Mouse (Mus musculus) MEL (cell line): ENCODE data around the gene Epb41. TPM values are rescaled to one million over a fixed set of nuclear protein-coding genes. Genes with fewer than 3 reads are reported as not detected.

Experiments
- DNase-seq: peaks from one replicate; pipeline ENCODE4 v3.0.0; 2011; ENCODE audit warnings: low read depth, low spot score
- H3K27ac ChIP-seq: 2 replicates; pipeline ENCODE4 v1.5.1; 2012; ENCODE audit warnings: low read depth, mild to moderate bottlenecking, control low read depth, low read length, moderate library complexity; ENCODE audit not compliant: control insufficient read depth
- H3K27me3 ChIP-seq, 2 experiments: fragments of 150-350 bp in 1 of 2; sonication (generic) in 1 of 2; 2 replicates each; pipeline ENCODE4 v1.6.1; 2012; ENCODE audit warnings: low read length in 2 of 2, mild to moderate bottlenecking in 2 of 2, improper control_type of control experiment in 1 of 2, moderate library complexity in 1 of 2; ENCODE audit not compliant: insufficient read depth in 2 of 2, control insufficient read depth in 1 of 2
- H3K36me3 ChIP-seq, 2 experiments: 2 replicates each; pipeline ENCODE4 v1.6.1; 2012 to 2014; ENCODE audit warnings: low read length in 2 of 2, improper control_type of control experiment in 1 of 2, inconsistent platforms in 1 of 2, mild to moderate bottlenecking in 1 of 2; ENCODE audit not compliant: insufficient read depth in 2 of 2, control insufficient read depth in 1 of 2
- H3K4me1 ChIP-seq, 2 experiments: fragments of 150-350 bp in 1 of 2; sonication (generic) in 1 of 2; 2 replicates each; pipeline ENCODE4 v1.6.1; 2012; ENCODE audit warnings: low read length in 2 of 2, improper control_type of control experiment in 1 of 2, mild to moderate bottlenecking in 1 of 2; ENCODE audit not compliant: insufficient read depth in 2 of 2, control insufficient read depth in 1 of 2
- H3K4me3 ChIP-seq, 2 experiments: fragments of 150-350 bp in 1 of 2; sonication (generic) in 1 of 2; 2 replicates each; pipeline ENCODE4 v1.5.1; 2012; ENCODE audit warnings: low read depth in 2 of 2, low read length in 2 of 2, mild to moderate bottlenecking in 2 of 2, moderate library complexity in 2 of 2, control low read depth in 1 of 2, improper control_type of control experiment in 1 of 2; ENCODE audit not compliant: control insufficient read depth in 1 of 2, insufficient read depth in 1 of 2
- H3K79me2 ChIP-seq: 2 replicates; pipeline ENCODE4 v1.6.1; 2012; ENCODE audit warnings: mild to moderate bottlenecking, low read length, moderate library complexity; ENCODE audit not compliant: control insufficient read depth, poor library complexity, insufficient read depth
- H3K9ac ChIP-seq: 2 replicates; pipeline ENCODE4 v1.6.1; 2012; ENCODE audit warnings: low read depth, mild to moderate bottlenecking, control low read depth, low read length, moderate library complexity; ENCODE audit not compliant: control insufficient read depth, poor library complexity, severe bottlenecking
- H3K9me3 ChIP-seq: fragments of 150-350 bp; sonication (generic); replicated peaks from 2 replicates; pipeline ENCODE4 v1.6.1; 2012; ENCODE audit warnings: mild to moderate bottlenecking, low read length, improper control_type of control experiment, moderate library complexity; ENCODE audit not compliant: insufficient read depth
- CHD1 ChIP-seq: IDR thresholded peaks from 2 replicates; pipeline ENCODE4 v1.6.1; 2012; ENCODE audit warnings: low read depth, mild to moderate bottlenecking, inconsistent platforms, low read length, improper control_type of control experiment
- CHD2 ChIP-seq: IDR thresholded peaks from 2 replicates; pipeline ENCODE4 v1.6.1; 2011; ENCODE audit warnings: low read length, improper control_type of control experiment
- E2F4 ChIP-seq: IDR thresholded peaks from 2 replicates; pipeline ENCODE4 v1.6.1; 2011; ENCODE audit warnings: low read depth, low read length, improper control_type of control experiment, borderline replicate concordance
- ELF1 ChIP-seq: IDR thresholded peaks from 2 replicates; pipeline ENCODE4 v1.6.1; 2014; ENCODE audit warnings: low read depth, mild to moderate bottlenecking, inconsistent platforms, low read length, improper control_type of control experiment, moderate library complexity
- GATA1 ChIP-seq: IDR thresholded peaks from 2 replicates; pipeline ENCODE4 v1.6.1; 2011; ENCODE audit warnings: low read depth, low read length, improper control_type of control experiment
- KAT2A ChIP-seq: conservative IDR thresholded peaks from 2 replicates; pipeline ENCODE4 v1.6.1; 2012; ENCODE audit warnings: low read depth, low read length, improper control_type of control experiment, inconsistent platforms
- MAFK ChIP-seq: IDR thresholded peaks from 2 replicates; pipeline ENCODE4 v1.6.1; 2011; ENCODE audit warnings: low read depth, mild to moderate bottlenecking, low read length, improper control_type of control experiment, borderline replicate concordance
- MAX ChIP-seq: IDR thresholded peaks from 2 replicates; pipeline ENCODE4 v1.6.1; 2011; ENCODE audit warnings: low read length, improper control_type of control experiment
- MEF2A ChIP-seq: IDR thresholded peaks from 2 replicates; pipeline ENCODE4 v1.6.1; 2014; ENCODE audit warnings: low read depth, mild to moderate bottlenecking, inconsistent platforms, low read length, improper control_type of control experiment; ENCODE audit not compliant: poor library complexity, insufficient replicate concordance, severe bottlenecking; ENCODE audit errors: extremely low read depth
- MYB ChIP-seq: IDR thresholded peaks from 2 replicates; pipeline ENCODE4 v1.6.1; 2011; ENCODE audit warnings: mild to moderate bottlenecking, low read depth, low read length, improper control_type of control experiment
- MYC ChIP-seq: IDR thresholded peaks from 2 replicates; pipeline ENCODE4 v1.6.1; 2011; ENCODE audit warnings: low read depth, mild to moderate bottlenecking, low read length, improper control_type of control experiment, moderate library complexity
- POLR2AphosphoS5 ChIP-seq: IDR thresholded peaks from 2 replicates; pipeline ENCODE4 v1.6.1; 2012; ENCODE audit warnings: low read depth, borderline replicate concordance, mild to moderate bottlenecking, inconsistent platforms, low read length, moderate library complexity, mixed read lengths
- RCOR1 ChIP-seq: IDR thresholded peaks from 2 replicates; pipeline ENCODE4 v1.6.1; 2012; ENCODE audit warnings: low read depth, mild to moderate bottlenecking, inconsistent platforms, low read length, improper control_type of control experiment
- TAL1 ChIP-seq: IDR thresholded peaks from 2 replicates; pipeline ENCODE4 v1.6.1; 2012; ENCODE audit warnings: mild to moderate bottlenecking, inconsistent platforms, low read length, moderate library complexity, mixed read lengths
- TCF12 ChIP-seq: IDR thresholded peaks from 2 replicates; pipeline ENCODE4 v1.6.1; 2014; ENCODE audit warnings: low read depth, mild to moderate bottlenecking, inconsistent platforms, low read length, improper control_type of control experiment, moderate library complexity
- UBTF ChIP-seq: IDR thresholded peaks from 2 replicates; pipeline ENCODE4 v1.6.1; 2012; ENCODE audit warnings: low read depth, mild to moderate bottlenecking, inconsistent platforms, low read length, improper control_type of control experiment, moderate library complexity, borderline replicate concordance; ENCODE audit not compliant: insufficient read depth
- USF2 ChIP-seq, 2 experiments: IDR thresholded peaks; 2 replicates each; pipeline ENCODE4 v1.6.1; 2011 to 2012; ENCODE audit warnings: improper control_type of control experiment in 2 of 2, low read length in 2 of 2, borderline replicate concordance in 1 of 2, inconsistent platforms in 1 of 2, low read depth in 1 of 2, mild to moderate bottlenecking in 1 of 2; ENCODE audit not compliant: insufficient read depth in 1 of 2
- ZKSCAN1 ChIP-seq: IDR thresholded peaks from 2 replicates; pipeline ENCODE4 v1.6.1; 2012; ENCODE audit warnings: low read depth, mild to moderate bottlenecking, inconsistent platforms, low read length, improper control_type of control experiment, moderate library complexity
- ZMIZ1 ChIP-seq: IDR thresholded peaks from 2 replicates; pipeline ENCODE4 v1.6.1; 2012; ENCODE audit warnings: low read depth, mild to moderate bottlenecking, inconsistent platforms, low read length, improper control_type of control experiment, moderate library complexity
- ZNF384 ChIP-seq: IDR thresholded peaks from 2 replicates; pipeline ENCODE4 v1.6.1; 2012; ENCODE audit warnings: low read depth, mild to moderate bottlenecking, inconsistent platforms, low read length, improper control_type of control experiment
- polyA plus RNA-seq, 2 experiments: library from polyadenylated mRNA; stranded (reverse) in 1 of 2; unstranded in 1 of 2; fragments of >175 nt in 1 of 2; fragments of >200 nt in 1 of 2; gene quantifications; 2 replicates each; pipeline versions ENCODE4 v1.2.1 to v1.2.4; 2012; ENCODE audit warnings: low replicate concordance in 2 of 2, low read depth in 1 of 2; ENCODE audit not compliant: insufficient read length in 2 of 2, insufficient read depth in 1 of 2, missing spikeins in 1 of 2
- total RNA-seq: library from RNA; depleted of rRNA; stranded (reverse); fragments of 300-350 nt; gene quantifications from 2 replicates; pipeline ENCODE4 v1.2.3, GENCODE M21; 2012

Epb41 gene
- total and polyA plus RNA-seq, 3 experiments: 36.5 to 115 (median 44.3) TPM

- TF ChIP-seq CHD1 (no peak), TCF12 (no peak)
- TF ChIP-seq, all 39 proteins: peak for 0
- Histone ChIP-seq H3K9ac (no peak overlapping the region), H3K4me1 (peaks cover 0 to 4% of the 10 kb centered on the region in 2 experiments; a peak in 1 of 4 replicates), H3K36me3 (no peaks in the 10 kb centered on the region), H3K9me3 (no peaks in the 10 kb centered on the region), H3K4me3 (no peak overlapping the region), H3K27ac (no peak overlapping the region), H3K27me3 (peaks cover 6 to 15% of the 10 kb centered on the region in 2 experiments), H3K79me2 (no peaks in the 10 kb centered on the region)
- DNase-seq: no peak
These were observed 38.4 kb upstream of the Epb41 start for GRCm38 (mm10) chr4:132113411-132114095.

DNA sequence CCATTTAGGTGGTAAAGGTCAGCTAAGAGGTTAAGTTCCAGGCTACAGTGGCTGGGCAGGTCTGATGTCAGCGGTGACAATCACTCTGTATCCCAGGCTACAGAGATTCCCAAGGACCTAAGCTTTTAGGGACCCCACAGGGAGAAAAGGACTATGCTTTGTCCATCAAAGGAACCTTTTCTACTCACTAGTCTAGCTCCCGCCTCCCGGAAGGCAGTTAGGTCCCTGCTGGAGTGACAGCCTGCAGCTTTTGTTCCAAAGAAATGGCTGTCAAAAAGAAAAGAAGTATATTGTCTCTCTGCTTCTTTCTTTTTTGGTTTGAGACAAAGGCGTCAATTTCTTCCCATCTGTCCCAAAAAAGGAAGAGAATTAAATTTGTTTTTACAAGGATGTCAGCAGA lies 36.1 kb upstream of the Epb41 start:
- H3K4me1 ChIP-seq: peaks cover 0 to 4% of the 10 kb centered on the region in 2 experiments; a peak in 1 of 4 replicates
- H3K27ac ChIP-seq: no peak overlapping the region
- H3K27me3 ChIP-seq: peaks cover 5 to 8% of the 10 kb centered on the region in 2 experiments
- no peaks in the 10 kb centered on the region for H3K79me2 ChIP-seq
- no peak for TF ChIP-seq KAT2A
- TF ChIP-seq ZKSCAN1: no peak
- no peak for TF ChIP-seq RCOR1
- TF ChIP-seq MYB: no peak
- no peak for TF ChIP-seq CHD1
- no peak for TF ChIP-seq CHD2
- TF ChIP-seq TAL1: no peak
- TF ChIP-seq ZNF384: no peak
- TF ChIP-seq UBTF: no peak
- TF ChIP-seq MAX: no peak
- no peak for TF ChIP-seq MEF2A
- no peak for TF ChIP-seq E2F4
- TF ChIP-seq ELF1: no peak
- no peak for TF ChIP-seq ZMIZ1
- TF ChIP-seq GATA1: no peak
- no peak for TF ChIP-seq POLR2AphosphoS5
- TF ChIP-seq MAFK: no peak
- no peak for TF ChIP-seq USF2 (IDR thresholded peaks at IDR 0.05; ENCODE audit: borderline replicate concordance in 1 of 2, insufficient read depth in 1 of 2, low read depth in 1 of 2, low read length in 2 of 2)
- no peak for TF ChIP-seq MYC
- DNase-seq: no peak
- no peaks in the 10 kb centered on the region for H3K9me3 ChIP-seq
- no peak overlapping the region for H3K4me3 ChIP-seq
- H3K36me3 ChIP-seq: no peaks in the 10 kb centered on the region
- no peak overlapping the region for H3K9ac ChIP-seq
